Mouse (Mus musculus): ENCODE data around the gene Dmp1.

Dmp1 gene

GRCm38 (mm10) chr5:104202351-104202750, at the start of gene Dmp1:
TSS of gene Dmp1 (plus strand) at chr5:104202613.
- no peak for DNase-seq (ENCODE audit: low read depth, low spot score)

- no peak for DNase-seq (ENCODE audit: low read depth, low spot score)
Observed at GRCm38 (mm10) chr5:104157701-104158100, 44.7 kb upstream of the Dmp1 start.

DNA sequence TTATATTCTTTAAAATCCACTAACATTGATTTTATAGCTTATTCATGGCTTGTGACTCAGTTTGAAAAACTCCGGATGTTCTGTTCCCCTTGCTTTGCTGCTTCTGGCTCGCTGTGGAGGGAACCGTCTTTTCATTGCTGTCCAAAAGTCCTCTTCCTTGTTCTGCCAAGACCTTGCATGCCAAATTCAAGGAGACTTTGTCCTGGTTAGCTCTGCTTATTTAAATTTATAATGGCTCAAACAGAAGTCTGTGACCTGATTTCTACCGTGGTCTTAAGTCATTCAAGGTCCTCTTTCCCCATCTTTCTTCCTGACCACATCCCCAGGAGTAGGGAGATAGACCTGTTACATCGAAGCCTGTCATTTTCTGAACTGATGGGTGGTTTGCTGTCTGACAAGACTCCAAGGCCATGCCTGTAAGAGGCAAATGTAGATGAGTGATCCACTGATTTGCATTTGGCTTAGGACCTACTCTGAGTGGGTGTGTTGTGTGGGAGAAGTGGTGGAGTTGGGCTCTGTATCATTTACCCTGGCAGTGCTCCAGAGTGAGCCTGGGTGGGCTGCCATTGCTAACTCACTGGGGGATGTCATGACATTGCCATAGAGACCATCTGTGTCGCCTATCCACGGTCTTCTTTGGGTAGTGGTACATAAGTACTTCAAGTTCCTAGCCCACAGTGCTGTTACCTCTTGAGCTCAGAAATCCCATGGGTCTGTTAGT, 43.9 kb upstream of the Dmp1 start:
- DNase-seq (ENCODE audit: low read depth, low spot score) = no peak

GRCm38 (mm10) chr5:104160581-104160980, 41.8 kb upstream of the Dmp1 start:
- DNase-seq (ENCODE audit: low read depth, low spot score) = no peak

DNA sequence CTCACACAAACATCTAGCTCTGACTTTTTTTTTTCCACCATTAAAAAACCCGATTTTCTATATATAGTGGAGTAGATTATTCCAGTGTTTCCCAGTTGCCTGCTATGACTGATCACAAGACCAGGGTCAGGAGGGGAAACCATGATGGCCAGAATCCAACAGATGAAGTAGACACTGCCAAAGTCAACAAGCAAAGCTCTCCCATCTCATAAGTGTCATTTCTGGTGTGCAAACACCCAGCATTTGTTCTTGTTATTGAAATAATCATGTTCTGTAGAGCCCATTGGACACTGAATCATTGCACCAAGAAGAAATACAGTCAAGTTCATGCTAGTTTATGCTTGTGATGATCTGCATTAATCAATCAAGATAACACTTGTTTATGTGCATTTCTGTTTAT, 41.0 kb upstream of the Dmp1 start:
- no peak for DNase-seq (ENCODE audit: low read depth, low spot score)

GRCm38 (mm10) chr5:104163536-104163935, 38.9 kb upstream of the Dmp1 start:
- no peak for DNase-seq (ENCODE audit: low read depth, low spot score)

DNA sequence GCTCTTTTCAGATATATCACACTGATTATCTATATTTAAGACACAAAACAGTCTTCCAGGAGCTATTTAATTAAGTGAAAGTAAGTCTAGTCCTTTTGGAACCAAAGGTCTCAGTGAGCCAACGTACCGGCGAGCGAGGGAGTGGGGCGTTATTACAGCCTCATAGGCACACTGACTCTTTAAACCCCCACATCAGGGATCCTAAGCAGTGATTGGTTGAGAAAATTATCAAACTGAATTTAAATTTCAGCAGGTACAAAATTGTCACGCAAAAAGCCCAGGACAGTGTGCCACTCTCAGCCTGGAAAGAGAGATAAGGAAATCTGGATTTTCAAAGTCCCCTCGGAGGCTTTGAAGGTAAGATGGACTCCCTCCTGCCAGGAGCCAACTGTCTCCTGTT, 32.0 kb upstream of the Dmp1 start, which contains the start of gene Dspp:
Dspp (plus strand) TSS at position 301 of the 400 bp plus-strand sequence.
- no peak for DNase-seq (ENCODE audit: low read depth, low spot score)

DNA sequence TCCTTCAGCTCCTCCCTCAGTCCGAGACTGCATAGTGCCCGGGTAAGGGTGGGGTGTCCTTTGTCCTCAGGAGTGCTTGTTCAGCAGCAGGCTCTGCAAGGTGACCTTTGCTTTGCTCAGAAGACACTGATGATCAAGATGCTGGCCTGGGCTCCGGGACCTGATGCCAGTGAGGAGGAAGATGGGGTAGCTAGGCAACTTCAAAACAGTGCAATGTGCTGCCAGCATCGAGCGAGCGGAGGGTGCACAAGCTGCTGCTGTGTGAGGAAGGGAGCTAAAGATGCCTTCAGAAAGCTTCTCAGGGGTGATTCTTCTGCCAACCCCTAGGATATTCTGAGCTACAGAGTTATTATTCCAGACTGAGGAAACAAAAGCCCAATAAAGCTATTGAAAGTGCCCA, 29.3 kb upstream of the Dmp1 start:
- DNase-seq (ENCODE audit: low read depth, low spot score) = peak; percentile 51

DNA sequence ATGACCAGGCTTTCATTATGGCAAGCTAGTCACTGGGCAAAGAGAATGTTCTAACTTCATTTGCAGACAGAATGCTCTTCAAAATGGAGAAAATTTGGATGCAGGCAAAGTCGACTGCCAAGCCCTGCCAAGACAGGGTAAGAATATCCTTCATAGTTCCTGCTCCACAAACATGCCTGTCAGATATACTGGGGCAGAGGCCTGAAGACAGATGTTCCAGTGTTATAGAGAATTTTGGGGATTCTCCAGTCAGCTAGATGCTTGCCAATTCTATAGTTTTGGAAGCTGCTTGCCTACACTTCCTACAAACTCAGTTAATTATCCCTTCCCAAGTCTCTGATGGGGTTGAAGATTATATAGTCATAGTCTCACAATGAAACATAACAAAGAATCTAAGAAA, 18.7 kb upstream of the Dmp1 start:
- DNase-seq (ENCODE audit: low read depth, low spot score) = no peak

- no peak for DNase-seq (ENCODE audit: low read depth, low spot score)
Observed at GRCm38 (mm10) chr5:104187281-104187680, 15.1 kb upstream of the Dmp1 start.

- DNase-seq (ENCODE audit: low read depth, low spot score) = peak; percentile 46
Observed at GRCm38 (mm10) chr5:104195086-104195485, 7.3 kb upstream of the Dmp1 start.

GRCm38 (mm10) chr5:104201153-104201950, 1.1 kb upstream of the Dmp1 start:
- no peak for DNase-seq (ENCODE audit: low read depth, low spot score)

GRCm38 (mm10) chr5:104212531-104212930, 10.1 kb downstream of the Dmp1 start:
- no peak for DNase-seq (ENCODE audit: low read depth, low spot score)

DNA sequence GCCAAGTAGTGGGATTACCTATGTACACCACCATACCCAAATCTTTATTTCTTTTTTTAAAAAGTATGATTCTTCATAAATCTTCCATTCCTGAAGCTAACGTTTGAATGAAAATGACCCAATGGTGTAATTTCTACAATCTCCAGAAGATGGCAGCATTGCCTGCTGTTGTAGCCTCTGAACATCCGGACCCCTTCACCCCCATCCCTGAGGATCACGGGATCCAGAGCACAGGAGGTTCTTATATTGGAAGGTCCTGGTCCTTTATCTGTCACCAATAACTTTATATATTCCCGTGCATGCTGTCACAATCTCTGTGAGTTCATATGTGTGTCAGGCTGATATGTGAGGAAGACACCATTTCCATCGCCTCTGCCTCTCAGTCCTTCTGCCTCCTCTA, 16.5 kb downstream of the Dmp1 start:
- no peak for DNase-seq (ENCODE audit: low read depth, low spot score)

GRCm38 (mm10) chr5:104224299-104224698, 21.9 kb downstream of the Dmp1 start:
- no peak for DNase-seq (ENCODE audit: low read depth, low spot score)

DNA sequence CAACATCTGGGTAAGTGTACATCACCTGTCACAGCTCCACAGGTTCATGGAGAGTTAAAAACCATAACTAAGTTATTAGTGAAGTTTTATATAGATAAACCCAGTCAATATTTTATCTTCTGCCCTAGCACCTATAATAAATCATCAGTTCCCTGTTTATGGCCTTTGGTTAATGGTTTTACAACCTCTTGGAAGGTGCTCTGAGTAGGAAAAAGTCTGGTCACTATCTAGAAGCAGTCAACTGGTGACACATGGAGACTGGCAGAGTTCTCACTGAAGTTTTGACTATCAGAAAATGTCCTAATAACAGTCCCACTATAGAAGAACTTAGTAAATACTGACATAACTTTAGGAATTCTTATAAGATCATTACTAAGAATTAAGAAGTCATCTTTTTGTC, 22.3 kb downstream of the Dmp1 start:
- no peak for DNase-seq (ENCODE audit: low read depth, low spot score)

GRCm38 (mm10) chr5:104228497-104228896, 26.1 kb downstream of the Dmp1 start:
- DNase-seq (ENCODE audit: low read depth, low spot score) = no peak

DNA sequence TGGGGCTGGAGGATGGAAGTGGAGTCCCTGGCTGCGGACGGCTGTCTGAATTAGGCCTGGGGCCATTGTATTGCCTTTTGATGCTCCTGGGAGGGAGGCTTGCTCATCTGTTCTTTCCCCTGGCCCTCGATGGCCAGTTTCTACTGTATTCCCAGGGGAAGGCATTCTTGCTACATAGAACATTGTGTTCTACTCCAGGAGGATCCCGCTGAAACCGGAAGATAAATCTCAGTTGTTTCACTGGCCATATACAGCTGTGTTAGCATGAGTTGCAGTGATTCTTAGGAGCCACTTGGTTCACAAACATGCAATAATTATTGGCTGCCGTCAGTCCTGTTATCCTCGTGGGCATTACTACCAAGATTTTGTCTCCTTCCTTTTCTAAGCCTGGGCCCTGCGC, 34.3 kb downstream of the Dmp1 start:
- no peak for DNase-seq (ENCODE audit: low read depth, low spot score)

- no peak for DNase-seq (ENCODE audit: low read depth, low spot score)
Observed at GRCm38 (mm10) chr5:104239674-104240378, 37.4 kb downstream of the Dmp1 start.

DNA sequence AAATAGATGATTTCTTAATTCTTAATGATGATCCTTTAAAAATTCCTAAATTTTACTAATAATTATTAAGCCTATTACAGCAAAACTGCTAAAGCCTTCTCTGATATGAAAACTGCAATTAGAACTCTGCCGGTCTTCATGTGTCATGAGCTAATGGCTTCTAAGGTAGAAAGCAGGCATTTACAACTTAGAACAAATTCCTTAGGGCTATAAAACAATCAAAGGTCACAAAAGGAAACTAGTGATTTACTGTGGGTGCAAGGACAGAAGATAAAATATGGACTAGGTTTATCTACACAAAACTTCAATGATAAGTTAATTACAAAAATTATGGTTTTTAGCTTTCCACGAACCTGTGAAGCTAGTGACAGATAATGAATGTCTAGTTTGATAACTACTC, 41.8 kb downstream of the Dmp1 start:
- DNase-seq (ENCODE audit: low read depth, low spot score) = no peak

GRCm38 (mm10) chr5:104251811-104252210, 49.4 kb downstream of the Dmp1 start:
- DNase-seq (ENCODE audit: low read depth, low spot score) = peak; percentile 2

DNA sequence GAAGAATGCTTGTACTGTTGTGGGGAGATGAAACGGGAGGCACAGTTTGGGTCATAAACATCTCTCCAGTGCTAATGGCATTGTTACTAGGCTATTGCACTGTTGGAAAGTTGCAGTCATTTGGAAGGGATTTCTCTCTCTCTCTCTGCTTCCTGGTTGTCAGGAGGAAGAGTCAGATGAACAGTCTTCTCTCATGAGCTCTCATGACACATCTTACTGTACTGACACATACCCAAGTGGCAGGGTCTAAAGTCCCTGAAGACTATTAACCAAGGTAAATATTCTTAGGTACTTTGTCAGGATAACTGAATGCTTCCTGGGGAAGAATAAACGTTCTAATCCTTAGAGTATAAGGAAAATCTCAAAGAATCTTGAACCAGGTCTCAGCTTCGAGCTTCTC, 54.2 kb downstream of the Dmp1 start:
- no peak for DNase-seq (ENCODE audit: low read depth, low spot score)

All from telencephalon, adult 2 months (tissue).